Mouse (Mus musculus) heart, adult 2 months (tissue): ENCODE measurements around the gene Map3k4.

ENCODE experiments used
- CTCF ChIP-seq: fragments of 200-600 bp; IDR thresholded peaks from 2 replicates; pipeline ENCODE4 v1.8.1; 2022; ENCODE audit warnings: antibody characterized with exemption, mild to moderate bottlenecking, moderate library complexity
- POLR2A ChIP-seq: fragments of 200-500 bp; IDR thresholded peaks from 2 replicates; pipeline ENCODE4 v1.6.1; 2011; ENCODE audit warnings: mild to moderate bottlenecking, low read depth, low read length, control low read depth; ENCODE audit not compliant: insufficient read depth

- no peak for TF ChIP-seq POLR2A
- TF ChIP-seq CTCF: no peak
These were observed 45.6 kb downstream of the Map3k4 start for GRCm38 (mm10) chr17:12273032-12273431.
